Mouse (Mus musculus) heart, embryonic 10.5 days (tissue): Measurements from ENCODE around the gene Bri3. TPM values are rescaled to one million over a fixed set of nuclear protein-coding genes. Genes with fewer than 3 reads are reported as not detected.

Source experiments
- DNase-seq: peaks from one replicate; pipeline ENCODE4 v3.0.0-alpha.2; 2017; ENCODE audit warnings: low spot score
- H3K27ac ChIP-seq: fragments of 300-500 bp; sonication (generic); 2 replicates; pipeline ENCODE4 v1.5.1; 2016; ENCODE audit warnings: mild to moderate bottlenecking
- H3K27me3 ChIP-seq: fragments of 300-500 bp; sonication (generic); 2 replicates; pipeline ENCODE4 v1.6.1; 2016; ENCODE audit warnings: mild to moderate bottlenecking; ENCODE audit not compliant: poor library complexity, insufficient read depth, severe bottlenecking
- H3K36me3 ChIP-seq: fragments of 300-500 bp; sonication (generic); 2 replicates; pipeline ENCODE4 v1.6.1; 2016; ENCODE audit warnings: mild to moderate bottlenecking, moderate library complexity
- H3K4me1 ChIP-seq: fragments of 300-500 bp; sonication (generic); 2 replicates; pipeline ENCODE4 v1.6.1; 2016; ENCODE audit warnings: mild to moderate bottlenecking
- H3K4me3 ChIP-seq: fragments of 300-500 bp; sonication (generic); 2 replicates; pipeline ENCODE4 v1.5.1; 2016; ENCODE audit warnings: mild to moderate bottlenecking, moderate library complexity
- H3K9me3 ChIP-seq: fragments of 300-500 bp; sonication (generic); 2 replicates; pipeline ENCODE4 v1.6.1; 2016; ENCODE audit warnings: mild to moderate bottlenecking, moderate library complexity
- WGBS: fragments of 180-500 bp; shearing (Covaris S2); methylation state at CpG from one replicate; pipeline ENCODE4 v1.1.7; 2016; 5-methylcytosine and 5-hydroxymethylcytosine counted together
- polyA plus RNA-seq: library from polyadenylated mRNA; unstranded; fragments of >200 nt; fragmentation: Nextera tagmentation; extraction: Ambion mirVana; gene quantifications from 2 replicates; pipeline ENCODE4 v1.2.1, GENCODE M21; 2016

Bri3 gene
- polyA plus RNA-seq, 1 experiment from 2014 or later: 110 TPM

DNA sequence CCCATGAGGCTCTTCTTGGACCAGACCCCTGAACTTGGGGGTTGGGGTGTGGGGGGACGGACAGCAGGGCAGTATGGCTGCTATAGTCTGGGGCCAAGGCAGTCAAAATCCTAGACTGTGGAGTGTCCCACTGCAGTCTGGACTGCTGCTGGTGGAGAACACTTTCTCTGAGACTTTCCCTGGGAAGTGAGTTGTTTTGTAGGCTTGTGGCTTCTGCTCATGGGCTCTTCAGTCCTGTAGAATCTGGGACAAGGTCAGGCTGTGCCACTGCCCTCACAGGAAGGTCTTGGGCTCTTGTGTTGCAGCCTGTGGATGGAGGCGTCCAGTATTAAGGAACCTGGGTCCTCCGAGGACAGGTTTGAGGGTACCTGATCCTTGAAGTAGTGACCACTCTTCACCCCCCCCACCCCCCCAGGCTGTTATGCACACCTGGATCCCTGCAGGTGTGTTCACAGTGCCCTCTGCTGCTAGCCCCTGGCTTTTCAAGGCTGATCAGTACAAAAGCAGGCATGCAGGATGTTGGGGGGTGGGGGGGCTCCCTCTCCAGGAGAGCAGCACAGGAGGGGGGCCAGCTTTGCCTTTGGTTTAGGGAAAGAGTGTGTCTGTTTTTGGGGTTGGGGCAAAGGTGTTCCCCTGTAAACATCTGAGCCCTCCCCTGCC, 13.3 kb downstream of the Bri3 start:
- peaks cover 28% of the 10 kb centered on the region for H3K36me3 ChIP-seq
- no peaks in the 10 kb centered on the region for H3K27me3 ChIP-seq
- peak overlapping the region; percentile 97 for H3K4me3 ChIP-seq
- H3K4me1 ChIP-seq: peaks cover 64% of the 10 kb centered on the region
- 55% methylated on average over 3 of the region's 3 CpGs for WGBS
- H3K9me3 ChIP-seq: no peaks in the 10 kb centered on the region
- DNase-seq: no peak
- H3K27ac ChIP-seq: peak overlapping the region; percentile 99

GRCm38 (mm10) chr5:144258131-144258611, 13.9 kb downstream of the Bri3 start:
- DNase-seq: no peak
- Histone ChIP-seq H3K4me1 (peaks cover 68% of the 10 kb centered on the region), H3K36me3 (peaks cover 32% of the 10 kb centered on the region), H3K4me3 (peak overlapping the region; percentile 97), H3K27ac (peak overlapping the region; percentile 99), H3K9me3 (no peaks in the 10 kb centered on the region), H3K27me3 (no peaks in the 10 kb centered on the region)
- WGBS: 25% methylated on average over 14 of the region's 14 CpGs

DNA sequence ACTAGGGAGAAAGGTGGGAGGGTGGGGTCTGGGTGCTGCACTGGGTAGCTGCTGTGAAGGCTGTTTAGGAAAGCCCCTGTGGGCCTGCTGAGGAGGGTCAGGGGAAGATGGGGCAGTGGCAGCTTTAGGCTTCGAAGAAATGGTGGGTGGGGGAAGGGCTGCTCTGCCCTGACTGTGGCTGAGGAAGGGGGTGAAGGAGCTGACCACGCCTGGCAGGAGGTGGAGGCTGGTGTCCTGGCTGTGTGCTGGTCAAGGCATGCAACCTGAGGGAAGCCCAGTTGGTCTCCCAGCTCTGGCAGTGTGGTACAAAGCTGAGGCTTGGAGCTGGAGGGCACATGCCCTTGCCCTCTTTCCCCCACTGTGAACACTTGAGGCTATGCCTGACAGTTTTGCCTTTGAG, 14.4 kb downstream of the Bri3 start:
- H3K4me3 ChIP-seq: peak overlapping the region; percentile 97
- H3K27ac ChIP-seq: peak overlapping the region; percentile 99
- H3K9me3 ChIP-seq: no peaks in the 10 kb centered on the region

DNA sequence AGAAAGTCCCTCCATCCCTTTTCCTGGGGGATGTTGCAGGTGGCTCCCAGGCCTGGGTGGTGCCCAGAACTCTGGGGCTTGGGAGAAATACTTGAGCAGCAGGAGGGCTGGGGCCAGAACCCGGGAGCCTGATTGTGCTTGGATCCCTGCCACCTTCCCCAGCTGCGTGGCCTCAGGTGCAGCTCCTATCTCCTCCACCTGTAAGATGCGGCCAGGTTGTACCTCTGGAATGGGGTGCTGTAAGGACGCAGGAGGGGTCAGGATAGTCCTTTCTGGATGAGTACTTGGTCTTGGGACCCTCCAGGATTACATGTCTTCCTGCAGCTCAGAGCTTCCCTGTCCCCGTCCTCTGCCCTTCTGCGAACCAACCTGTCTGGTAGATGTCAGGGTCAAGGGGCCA, 15.0 kb downstream of the Bri3 start:
- Histone ChIP-seq H3K36me3 (peaks cover 39% of the 10 kb centered on the region), H3K27me3 (no peaks in the 10 kb centered on the region), H3K27ac (peak overlapping the region; percentile 99; the same call in 1 of the 2 replicates), H3K4me1 (peaks cover 73% of the 10 kb centered on the region), H3K9me3 (no peaks in the 10 kb centered on the region), H3K4me3 (peak overlapping the region; percentile 97; the same call in 1 of the 2 replicates)
- WGBS: 67% methylated on average over 6 of the region's 6 CpGs
- DNase-seq: no peak

More for the DNA sequence above, 14.4 kb downstream of the Bri3 start:
- peaks cover 37% of the 10 kb centered on the region for H3K36me3 ChIP-seq
- no peaks in the 10 kb centered on the region for H3K27me3 ChIP-seq
- DNase-seq: no peak
- 19% methylated on average over 2 of the region's 2 CpGs for WGBS
- H3K4me1 ChIP-seq: peaks cover 73% of the 10 kb centered on the region

DNA sequence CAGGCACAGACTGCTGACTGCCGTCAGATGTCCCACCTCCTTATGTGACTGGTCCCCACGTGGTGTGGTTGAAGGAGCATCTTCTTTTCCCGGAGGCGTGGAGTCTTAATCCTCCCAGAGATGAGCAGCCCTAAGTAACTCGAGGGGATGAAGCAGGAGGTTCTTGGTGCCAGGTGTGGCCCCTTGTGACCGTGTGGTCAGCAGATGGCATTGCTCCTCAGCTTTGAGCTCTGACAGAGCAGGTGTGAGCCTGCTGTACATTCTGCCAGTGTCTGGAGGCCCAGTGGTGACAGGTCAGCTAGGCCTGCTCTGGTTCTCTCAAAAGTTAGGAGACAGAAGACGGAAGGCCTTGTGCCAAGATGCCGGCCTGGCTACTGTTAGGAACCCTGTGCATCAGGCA, 16.2 kb downstream of the Bri3 start:
- WGBS: 76% methylated on average over 8 of the region's 8 CpGs
- 0 out of 2 replicates have a peak overlapping the region, but pooled peaks have one; percentile 2 for H3K27ac ChIP-seq
- H3K36me3 ChIP-seq: peaks cover 49% of the 10 kb centered on the region
- H3K4me1 ChIP-seq: peaks cover 77% of the 10 kb centered on the region
- H3K27me3 ChIP-seq: no peaks in the 10 kb centered on the region
- H3K9me3 ChIP-seq: no peaks in the 10 kb centered on the region
- DNase-seq: no peak
- H3K4me3 ChIP-seq: no peak overlapping the region

- H3K9me3 ChIP-seq: no peaks in the 10 kb centered on the region
- H3K4me3 ChIP-seq: no peak overlapping the region
- no peaks in the 10 kb centered on the region for H3K27me3 ChIP-seq
- whole genome bisulfite sequencing: 80% methylated on average over 9 of the region's 9 CpGs
- H3K4me1 ChIP-seq: peaks cover 78% of the 10 kb centered on the region
- DNase-seq: no peak
- no peak overlapping the region for H3K27ac ChIP-seq
- peaks cover 57% of the 10 kb centered on the region for H3K36me3 ChIP-seq
Measured at GRCm38 (mm10) chr5:144261309-144261708, 17.1 kb downstream of the Bri3 start.

- Histone ChIP-seq H3K4me1 (peaks cover 78% of the 10 kb centered on the region), H3K27me3 (no peaks in the 10 kb centered on the region), H3K9me3 (no peaks in the 10 kb centered on the region), H3K4me3 (no peak overlapping the region), H3K36me3 (peaks cover 62% of the 10 kb centered on the region), H3K27ac (no peak overlapping the region)
- 90% methylated on average over 5 of the region's 5 CpGs for WGBS
- DNase-seq: no peak
Measured at GRCm38 (mm10) chr5:144261829-144262228, 17.6 kb downstream of the Bri3 start.

DNA sequence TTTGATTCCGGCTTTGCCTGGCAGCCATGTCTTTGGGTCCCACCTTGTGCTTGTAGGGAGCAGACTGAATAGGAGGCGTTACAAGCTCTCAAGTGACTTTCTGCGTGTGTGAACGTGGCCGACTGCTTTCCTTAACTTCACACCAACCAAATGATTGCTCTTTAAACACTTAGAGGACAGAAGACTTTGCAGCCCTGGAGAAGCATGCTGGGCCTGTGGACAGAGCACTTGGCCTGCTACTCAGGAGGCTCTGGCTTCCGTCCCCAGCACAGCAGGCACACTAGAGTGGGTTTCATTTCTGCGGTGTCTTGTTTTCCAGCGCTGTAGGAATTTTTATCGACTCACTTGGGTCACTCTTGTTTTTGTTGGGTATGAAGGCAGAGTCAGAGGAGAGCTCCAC, 18.8 kb downstream of the Bri3 start:
- 51% methylated on average over 9 of the region's 9 CpGs for WGBS
- no peak for DNase-seq
- peak overlapping the region; percentile 18; the same call in 1 of the 2 replicates for H3K27ac ChIP-seq
- H3K4me3 ChIP-seq: no peak overlapping the region
- no peaks in the 10 kb centered on the region for H3K27me3 ChIP-seq
- peaks cover 77% of the 10 kb centered on the region for H3K4me1 ChIP-seq
- peaks cover 74% of the 10 kb centered on the region for H3K36me3 ChIP-seq
- H3K9me3 ChIP-seq: no peaks in the 10 kb centered on the region

DNA sequence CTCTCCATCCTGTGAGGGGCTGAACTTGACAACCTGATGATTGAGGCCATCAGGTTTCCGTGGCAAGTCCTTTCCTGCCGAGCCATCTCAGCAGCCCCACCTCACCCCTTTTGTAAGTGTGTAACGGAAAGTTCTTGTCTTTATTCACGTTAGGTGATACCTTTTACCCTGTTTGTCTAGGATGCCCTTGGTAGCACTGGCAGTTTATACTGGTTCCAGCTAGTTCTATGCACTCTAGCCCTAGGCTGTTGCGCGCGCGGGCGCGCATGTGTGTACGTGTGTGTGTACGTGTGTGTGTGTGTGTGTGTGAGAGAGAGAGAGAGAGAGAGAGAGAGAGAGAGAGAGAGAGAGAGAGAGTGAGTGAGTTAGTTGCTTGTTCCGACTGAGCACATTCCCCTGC, 19.3 kb downstream of the Bri3 start:
- no peak for DNase-seq
- peaks cover 76% of the 10 kb centered on the region for H3K36me3 ChIP-seq
- no peak overlapping the region for H3K4me3 ChIP-seq
- WGBS: 70% methylated on average over 13 of the region's 13 CpGs
- H3K27ac ChIP-seq: 0 out of 2 replicates have a peak overlapping the region, but pooled peaks have one; percentile 18
- no peaks in the 10 kb centered on the region for H3K9me3 ChIP-seq
- H3K4me1 ChIP-seq: peaks cover 77% of the 10 kb centered on the region
- no peaks in the 10 kb centered on the region for H3K27me3 ChIP-seq

- no peak for DNase-seq
- H3K27ac ChIP-seq: peak overlapping the region; percentile 36; the same call in 1 of the 2 replicates
Measured at GRCm38 (mm10) chr5:144267535-144268241, 23.5 kb downstream of the Bri3 start.

GRCm38 (mm10) chr5:144269926-144270325, 25.7 kb downstream of the Bri3 start:
- no peak overlapping the region for H3K27ac ChIP-seq
- no peak for DNase-seq
- peaks cover 61% of the 10 kb centered on the region for H3K4me1 ChIP-seq
- peaks cover 51% of the 10 kb centered on the region for H3K36me3 ChIP-seq
- 83% methylated on average over 7 of the region's 7 CpGs for WGBS
- no peak overlapping the region for H3K4me3 ChIP-seq
- H3K9me3 ChIP-seq: no peaks in the 10 kb centered on the region
- H3K27me3 ChIP-seq: no peaks in the 10 kb centered on the region

More at GRCm38 (mm10) chr5:144267535-144268241, 23.5 kb downstream of the Bri3 start:
- Histone ChIP-seq H3K4me3 (no peak overlapping the region), H3K9me3 (no peaks in the 10 kb centered on the region), H3K27me3 (no peaks in the 10 kb centered on the region), H3K4me1 (peaks cover 61% of the 10 kb centered on the region), H3K36me3 (peaks cover 67% of the 10 kb centered on the region)
- 55% methylated on average over 8 of the region's 8 CpGs for WGBS

GRCm38 (mm10) chr5:144270420-144270819, 26.2 kb downstream of the Bri3 start:
- WGBS: 84% methylated on average over 8 of the region's 8 CpGs
- no peak for DNase-seq
- Histone ChIP-seq H3K27me3 (no peaks in the 10 kb centered on the region), H3K4me1 (peaks cover 63% of the 10 kb centered on the region), H3K9me3 (no peaks in the 10 kb centered on the region), H3K4me3 (no peak overlapping the region), H3K36me3 (peaks cover 48% of the 10 kb centered on the region), H3K27ac (no peak overlapping the region)

GRCm38 (mm10) chr5:144271118-144271517, 26.9 kb downstream of the Bri3 start:
- DNase-seq: no peak
- H3K36me3 ChIP-seq: peaks cover 46% of the 10 kb centered on the region
- H3K27ac ChIP-seq: no peak overlapping the region
- 49% methylated on average over 3 of the region's 3 CpGs for whole genome bisulfite sequencing
- no peak overlapping the region for H3K4me3 ChIP-seq
- peaks cover 63% of the 10 kb centered on the region for H3K4me1 ChIP-seq
- H3K27me3 ChIP-seq: no peaks in the 10 kb centered on the region
- no peaks in the 10 kb centered on the region for H3K9me3 ChIP-seq
